Mouse (Mus musculus): Measurements from ENCODE around the gene Evpl. TPM values are rescaled to one million over a fixed set of nuclear protein-coding genes. Genes with fewer than 3 reads are reported as not detected.
"Not testable (repeated sequence)": the region's sequence is repeated elsewhere in the genome, so short reads cannot be mapped to it uniquely, and the experiment has no call there.

The Evpl gene
- 2.4 and 3.3 TPM in 2 replicates for polyA plus RNA-seq (2016; fragmentation: Nextera tagmentation; extraction: Ambion mirVana)

DNA sequence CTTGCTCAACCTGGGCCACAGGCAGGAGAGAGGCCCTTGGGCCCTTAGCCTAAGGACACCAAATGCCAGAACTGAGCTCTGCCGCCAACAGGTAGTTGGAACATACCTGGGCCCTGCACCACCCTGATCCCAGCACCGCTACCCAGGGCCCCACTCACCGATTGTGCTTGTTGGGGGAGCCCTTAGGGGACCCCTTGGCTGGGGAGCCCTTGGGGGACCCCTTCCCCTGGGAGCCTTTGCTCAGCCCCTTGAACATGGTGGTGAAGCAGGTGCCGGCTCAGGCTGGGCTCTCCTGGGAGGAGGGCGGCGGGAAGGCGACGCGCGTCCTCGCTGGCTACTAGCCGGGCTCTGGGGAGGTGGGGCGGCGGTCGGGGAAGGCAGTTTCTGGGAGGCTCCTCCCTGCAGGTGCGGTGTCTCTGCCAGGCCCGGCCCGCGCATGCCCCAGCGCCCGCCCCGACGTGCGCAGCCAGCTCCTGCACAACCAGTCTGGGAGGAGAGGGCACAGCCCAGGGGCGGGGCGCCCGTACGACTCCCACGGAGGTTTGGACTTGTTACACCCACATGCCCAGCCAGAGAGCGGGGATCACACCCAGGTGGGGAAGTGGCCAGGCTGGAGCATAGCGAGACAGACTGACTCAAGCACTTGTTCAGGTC is at the start of gene Evpl:
TSS of gene Evpl (minus strand) at position 336 of the 654 bp plus-strand sequence.
- Histone ChIP-seq H3K9me3 (no peaks in the 10 kb centered on the region), H3K27me3 (peaks cover 36% of the 10 kb centered on the region), H3K36me3 (no peaks in the 10 kb centered on the region), H3K4me1 (replicated peaks) (peaks cover 31% of the 10 kb centered on the region), H3K27ac (no peak within 1 kb of the TSS), H3K4me3 (replicated peaks) (peak within 1 kb of the TSS; percentile 22), H3K4me2 (peak within 1 kb of the TSS; percentile 42), H3K9ac (replicated peaks) (peak within 1 kb of the TSS; percentile 31; the same call in 1 of the 2 replicates)
- no peak for ATAC-seq (ENCODE audit: insufficient number of reproducible peaks, insufficient read depth, low FRiP score, low TSS enrichment, low read depth)
- WGBS, result 20% methylated on average over 29 of the region's 31 CpGs

DNA sequence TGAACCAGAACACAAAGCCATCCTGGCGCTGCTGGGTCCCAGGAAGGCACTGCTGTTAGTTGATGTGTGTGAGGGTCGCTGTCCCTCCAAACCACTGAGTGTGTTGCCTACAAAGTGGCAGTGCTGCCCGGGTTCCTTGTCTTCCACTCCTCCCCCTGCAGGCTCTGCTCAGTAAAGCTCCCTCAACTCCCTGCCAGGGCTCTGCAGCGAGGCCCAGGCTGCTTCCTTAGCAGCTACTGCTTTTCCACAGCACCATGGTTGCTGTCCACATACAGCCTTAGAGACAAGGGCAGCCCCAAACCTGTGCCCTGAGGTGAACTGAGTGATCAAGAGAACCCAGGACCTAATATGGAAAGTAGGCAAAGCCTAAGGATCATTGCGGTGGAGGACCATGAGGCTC is 49.5 kb upstream of the Evpl start:
- ATAC-seq (ENCODE audit: insufficient number of reproducible peaks, insufficient read depth, low FRiP score, low TSS enrichment, low read depth), result no peak
- Histone ChIP-seq H3K9me3 (0 out of 2 replicates have a peak, but pooled peaks cover 5% of the 10 kb centered on the region), H3K9ac (replicated peaks) (no peak overlapping the region), H3K4me1 (replicated peaks) (peaks cover 9% of the 10 kb centered on the region), H3K27me3 (peaks cover 37% of the 10 kb centered on the region), H3K4me3 (replicated peaks) (no peak overlapping the region), H3K36me3 (peaks cover 51% of the 10 kb centered on the region), H3K4me2 (no peak overlapping the region), H3K27ac (no peak overlapping the region)
- 77% methylated on average over 5 of the region's 5 CpGs for WGBS

DNA sequence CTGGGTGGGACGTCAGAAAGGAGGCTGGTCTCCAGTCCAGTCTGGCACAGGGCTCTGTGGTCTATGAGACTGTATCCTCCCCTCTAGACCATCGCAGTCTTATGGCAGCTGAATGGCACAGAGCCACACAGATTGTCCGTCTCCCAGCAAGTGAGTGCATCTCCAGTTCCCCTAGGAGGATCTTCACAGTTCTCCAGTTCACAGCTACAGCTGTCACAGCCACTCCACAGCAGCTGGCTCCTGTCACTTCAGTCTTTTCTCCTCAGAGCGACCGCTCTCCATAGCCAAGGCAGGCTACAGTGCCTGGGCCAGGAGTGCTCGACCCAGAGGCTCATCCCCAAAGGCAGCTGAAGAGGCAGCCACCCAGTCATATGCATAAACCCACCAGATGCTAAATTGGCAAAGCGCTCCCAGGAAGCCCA is 47.9 kb upstream of the Evpl start:
- Histone ChIP-seq H3K27ac (no peak overlapping the region), H3K27me3 (peaks cover 52% of the 10 kb centered on the region)
- 73% methylated on average over 7 of the region's 7 CpGs for WGBS

DNA sequence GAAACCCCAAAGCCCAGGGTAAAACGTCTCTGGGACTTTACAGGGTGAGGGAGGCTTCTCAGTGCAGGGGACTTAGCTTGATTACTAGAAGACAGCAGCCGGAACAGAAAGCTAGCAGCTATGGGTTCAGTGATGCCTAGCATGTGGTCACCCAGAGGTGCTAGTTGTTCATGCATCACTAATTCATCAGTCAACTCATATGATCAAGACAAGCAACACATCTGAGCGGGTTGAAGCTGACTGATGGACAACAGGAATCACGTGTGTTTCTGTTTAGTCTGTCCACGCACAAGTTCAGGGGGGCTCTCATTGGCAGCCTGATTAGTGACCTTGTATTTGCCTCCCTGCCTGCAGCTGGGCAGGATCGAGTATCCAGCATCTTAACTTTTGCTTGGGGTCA is 46.1 kb upstream of the Evpl start:
- no peak overlapping the region for H3K4me3 ChIP-seq (replicated peaks)
- no peak overlapping the region for H3K4me2 ChIP-seq
- ATAC-seq (ENCODE audit: insufficient number of reproducible peaks, insufficient read depth, low FRiP score, low TSS enrichment, low read depth), result no peak
- WGBS, result 40% methylated on average over 6 of the region's 6 CpGs
- peaks cover 66% of the 10 kb centered on the region for H3K27me3 ChIP-seq
- no peak overlapping the region for H3K27ac ChIP-seq
- H3K9me3 ChIP-seq, result peaks cover 9% of the 10 kb centered on the region; the same call in 1 of the 2 replicates
- H3K9ac ChIP-seq (replicated peaks), result no peak overlapping the region
- H3K36me3 ChIP-seq, result peaks cover 18% of the 10 kb centered on the region
- H3K4me1 ChIP-seq (replicated peaks), result peaks cover 21% of the 10 kb centered on the region

More for the DNA sequence above, 47.9 kb upstream of the Evpl start:
- Histone ChIP-seq H3K9ac (replicated peaks) (no peak overlapping the region), H3K36me3 (peaks cover 36% of the 10 kb centered on the region), H3K4me1 (replicated peaks) (peaks cover 21% of the 10 kb centered on the region), H3K4me3 (replicated peaks) (no peak overlapping the region), H3K9me3 (0 out of 2 replicates have a peak, but pooled peaks cover 5% of the 10 kb centered on the region), H3K4me2 (no peak overlapping the region)
- no peak for ATAC-seq (ENCODE audit: insufficient number of reproducible peaks, insufficient read depth, low FRiP score, low TSS enrichment, low read depth)

DNA sequence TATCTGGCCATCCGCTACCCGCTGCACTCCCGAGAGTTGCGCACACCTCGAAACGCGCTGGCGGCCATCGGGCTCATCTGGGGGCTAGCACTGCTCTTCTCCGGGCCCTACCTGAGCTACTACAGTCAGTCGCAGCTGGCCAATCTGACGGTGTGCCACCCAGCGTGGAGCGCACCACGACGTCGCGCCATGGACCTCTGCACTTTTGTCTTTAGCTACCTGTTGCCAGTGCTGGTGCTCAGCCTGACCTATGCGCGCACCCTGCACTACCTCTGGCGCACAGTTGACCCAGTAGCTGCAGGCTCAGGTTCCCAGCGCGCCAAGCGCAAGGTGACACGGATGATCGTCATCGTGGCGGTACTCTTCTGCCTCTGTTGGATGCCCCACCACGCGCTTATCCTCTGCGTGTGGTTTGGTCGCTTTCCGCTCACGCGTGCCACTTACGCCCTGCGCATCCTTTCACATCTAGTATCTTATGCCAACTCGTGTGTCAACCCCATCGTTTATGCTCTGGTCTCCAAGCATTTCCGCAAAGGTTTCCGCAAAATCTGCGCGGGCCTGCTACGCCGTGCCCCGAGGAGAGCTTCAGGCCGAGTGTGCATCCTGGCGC is 45.1 kb upstream of the Evpl start:
- peaks cover 21% of the 10 kb centered on the region for H3K4me1 ChIP-seq (replicated peaks)
- no peak overlapping the region for H3K27ac ChIP-seq
- no peak for ATAC-seq (ENCODE audit: insufficient number of reproducible peaks, insufficient read depth, low FRiP score, low TSS enrichment, low read depth)
- H3K27me3 ChIP-seq, result peaks cover 67% of the 10 kb centered on the region
- peaks cover 9% of the 10 kb centered on the region; the same call in 1 of the 2 replicates for H3K9me3 ChIP-seq
- peak overlapping the region; percentile 21; the same call in 1 of the 2 replicates for H3K4me2 ChIP-seq
- peaks cover 8% of the 10 kb centered on the region for H3K36me3 ChIP-seq
- WGBS, result 10% methylated on average over 48 of the region's 48 CpGs
- no peak overlapping the region for H3K9ac ChIP-seq (replicated peaks)
- 0 out of 2 replicates have a peak overlapping the region, but pooled peaks have one; percentile 4 for H3K4me3 ChIP-seq (replicated peaks)

DNA sequence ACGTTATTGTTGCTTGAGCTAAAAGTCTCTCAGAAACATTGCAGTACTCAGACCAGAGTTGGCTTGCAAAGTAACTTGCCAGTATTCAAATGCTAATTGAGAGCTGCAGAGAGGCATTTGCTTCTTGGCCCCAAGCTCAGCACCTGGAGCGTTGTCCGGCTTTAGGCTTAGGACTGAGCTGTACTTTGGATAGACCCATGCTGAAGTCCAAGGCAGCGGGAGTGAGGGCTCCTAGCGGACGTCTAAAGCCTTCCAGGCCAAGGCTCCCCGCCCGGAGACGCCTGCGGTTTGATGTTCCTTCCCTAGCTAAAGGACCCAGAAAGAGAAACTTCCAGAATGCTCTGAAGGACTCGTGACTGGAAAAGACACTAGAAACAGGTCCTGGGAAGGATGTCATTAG is 44.2 kb upstream of the Evpl start:
- Histone ChIP-seq H3K9ac (replicated peaks) (no peak overlapping the region), H3K27ac (no peak overlapping the region), H3K4me2 (peak overlapping the region; percentile 62), H3K27me3 (peaks cover 71% of the 10 kb centered on the region), H3K4me3 (replicated peaks) (peak overlapping the region; percentile 38; the same call in 1 of the 2 replicates), H3K9me3 (peaks cover 9% of the 10 kb centered on the region; the same call in 1 of the 2 replicates), H3K4me1 (replicated peaks) (peaks cover 21% of the 10 kb centered on the region), H3K36me3 (no peaks in the 10 kb centered on the region)
- 2% methylated on average over 11 of the region's 11 CpGs for WGBS
- ATAC-seq (ENCODE audit: insufficient number of reproducible peaks, insufficient read depth, low FRiP score, low TSS enrichment, low read depth), result no peak

DNA sequence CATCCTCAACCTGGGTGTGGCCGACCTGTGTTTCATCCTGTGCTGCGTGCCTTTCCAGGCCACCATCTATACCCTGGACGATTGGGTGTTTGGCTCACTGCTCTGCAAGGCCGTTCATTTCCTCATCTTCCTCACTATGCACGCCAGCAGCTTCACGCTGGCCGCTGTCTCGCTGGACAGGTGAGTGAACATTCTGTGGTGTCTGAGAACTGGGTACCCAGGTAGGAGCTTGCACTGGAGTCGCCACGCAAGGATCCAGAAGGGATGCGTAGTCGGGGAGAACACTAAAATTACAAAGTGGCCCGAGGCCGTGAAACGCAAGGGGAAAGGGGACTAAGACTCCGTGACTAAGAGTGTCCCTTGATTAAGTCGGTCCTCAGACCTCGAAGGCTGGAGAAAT is 43.8 kb upstream of the Evpl start:
- H3K27me3 ChIP-seq, result peaks cover 71% of the 10 kb centered on the region
- 2% methylated on average over 18 of the region's 18 CpGs for WGBS
- H3K4me2 ChIP-seq, result peak overlapping the region; percentile 62
- H3K9me3 ChIP-seq, result peaks cover 9% of the 10 kb centered on the region; the same call in 1 of the 2 replicates
- peak overlapping the region; percentile 38 for H3K4me3 ChIP-seq (replicated peaks)
- no peaks in the 10 kb centered on the region for H3K36me3 ChIP-seq
- no peak overlapping the region for H3K27ac ChIP-seq
- ATAC-seq (ENCODE audit: insufficient number of reproducible peaks, insufficient read depth, low FRiP score, low TSS enrichment, low read depth), result no peak
- peak overlapping the region; percentile 44; the same call in 1 of the 2 replicates for H3K9ac ChIP-seq (replicated peaks)
- peaks cover 21% of the 10 kb centered on the region for H3K4me1 ChIP-seq (replicated peaks)

DNA sequence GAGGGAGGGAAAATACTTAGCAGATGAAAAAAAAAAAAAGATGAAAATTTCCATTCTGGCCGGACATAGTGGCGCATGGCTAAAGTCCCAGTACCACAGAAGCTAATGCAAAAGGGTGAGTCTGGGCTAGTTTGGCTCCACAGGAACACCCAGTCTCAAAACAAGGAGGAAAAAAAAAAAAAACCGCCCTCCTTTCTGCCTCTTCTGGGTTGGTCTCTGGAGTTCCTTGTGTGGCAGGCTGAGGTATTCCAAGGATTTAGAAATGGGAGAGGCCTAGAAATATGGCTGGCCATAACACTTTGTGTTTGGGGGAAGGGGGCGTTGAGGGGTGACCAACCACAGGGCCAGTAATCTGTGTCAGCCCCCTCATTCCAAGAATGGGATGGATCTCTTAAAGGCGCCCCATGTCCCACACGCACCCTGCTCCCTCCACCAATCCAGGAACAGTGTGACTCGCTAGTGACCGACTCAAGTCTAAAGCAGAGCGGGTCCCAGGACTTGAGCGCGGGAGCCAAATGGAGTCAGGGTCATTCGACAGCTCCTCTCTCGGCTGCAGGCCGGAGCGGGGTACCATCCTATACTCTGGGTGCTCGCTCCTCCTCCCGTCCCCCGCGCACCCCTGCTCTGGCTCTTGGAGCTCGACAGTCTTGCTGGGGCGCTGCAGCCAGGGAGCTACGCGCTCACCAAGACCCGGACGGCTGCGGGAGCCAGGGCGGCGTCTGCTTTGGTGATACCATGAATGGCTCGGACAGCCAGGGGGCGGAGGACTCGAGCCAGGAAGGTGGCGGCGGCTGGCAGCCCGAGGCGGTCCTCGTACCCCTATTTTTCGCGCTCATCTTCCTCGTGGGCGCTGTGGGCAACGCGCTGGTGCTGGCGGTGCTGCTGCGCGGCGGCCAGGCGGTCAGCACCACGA is 43.1 kb upstream of the Evpl start, which contains the start of gene Galr2:
TSS of gene Galr2 (plus strand) at position 189 of the 913 bp plus-strand sequence.
- Histone ChIP-seq H3K27ac (no peak within 1 kb of the TSS), H3K36me3 (no peaks in the 10 kb centered on the region), H3K4me2 (peak within 1 kb of the TSS; percentile 62), H3K4me3 (replicated peaks) (peak within 1 kb of the TSS; percentile 38), H3K9me3 (peaks cover 9% of the 10 kb centered on the region; the same call in 1 of the 2 replicates), H3K9ac (replicated peaks) (peak within 1 kb of the TSS; percentile 44; the same call in 1 of the 2 replicates), H3K27me3 (peaks cover 70% of the 10 kb centered on the region), H3K4me1 (replicated peaks) (peaks cover 21% of the 10 kb centered on the region)
- no peak for ATAC-seq (ENCODE audit: insufficient number of reproducible peaks, insufficient read depth, low FRiP score, low TSS enrichment, low read depth)
- WGBS, result 8% methylated on average over 48 of the region's 48 CpGs

DNA sequence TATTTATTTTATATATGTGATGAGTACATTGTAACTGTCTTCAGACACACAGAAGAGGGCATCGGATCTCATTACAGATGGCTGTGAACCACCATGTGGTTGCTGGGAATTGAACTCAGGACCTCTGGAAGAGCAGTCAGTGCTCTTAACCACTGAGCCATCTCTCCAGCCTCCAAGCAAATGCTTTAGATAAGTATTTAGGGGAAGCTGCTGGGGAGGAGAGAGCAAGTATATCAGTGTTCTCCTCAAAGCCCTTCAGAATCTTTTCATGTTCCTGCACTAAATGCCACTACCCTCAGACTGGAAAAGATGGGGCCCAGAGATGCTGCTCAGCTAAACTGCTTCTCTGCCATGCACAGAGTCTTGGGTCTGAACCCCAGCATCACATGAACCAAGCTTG is 39.3 kb upstream of the Evpl start:
- peaks cover 23% of the 10 kb centered on the region for H3K4me1 ChIP-seq (replicated peaks)
- H3K27ac ChIP-seq; ATAC-seq (ENCODE audit: insufficient number of reproducible peaks, insufficient read depth, low FRiP score, low TSS enrichment, low read depth); H3K36me3 ChIP-seq; H3K9me3 ChIP-seq; H3K4me3 ChIP-seq (replicated peaks); H3K9ac ChIP-seq (replicated peaks); H3K4me2 ChIP-seq: not testable (repeated sequence)
- peaks cover 33% of the 10 kb centered on the region for H3K27me3 ChIP-seq
- 82% methylated on average over 1 of the region's 1 CpGs for WGBS

DNA sequence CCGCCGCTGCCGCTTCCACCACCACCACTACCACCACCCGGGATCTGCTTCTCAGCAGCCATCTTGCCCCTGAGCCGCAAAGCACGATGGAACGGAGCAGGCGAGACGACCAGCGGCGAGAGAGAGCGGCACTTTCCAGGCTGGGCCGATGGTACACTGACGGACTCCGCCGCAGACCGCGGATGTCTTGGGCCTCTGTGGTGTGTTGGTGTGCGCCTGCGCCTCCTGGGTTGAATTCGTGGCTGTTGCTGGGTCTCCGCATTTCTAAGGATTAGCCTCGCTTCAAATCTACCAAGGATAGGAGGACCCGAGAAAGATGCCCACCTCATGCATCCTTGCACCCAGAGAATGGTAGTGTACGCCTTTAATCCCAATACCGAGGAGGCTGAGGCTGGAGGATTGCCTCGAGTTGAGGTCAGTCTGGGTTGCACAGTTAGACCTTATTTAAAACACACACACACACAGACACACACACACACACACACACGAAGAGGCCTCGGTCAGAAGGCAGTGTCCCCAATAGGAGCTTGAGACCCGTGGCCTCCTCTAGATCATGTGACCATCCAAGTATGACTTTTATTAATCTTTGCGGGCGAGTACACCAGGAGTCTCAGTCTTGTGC is 36.3 kb upstream of the Evpl start, which contains the start of gene Srp68:
TSS of gene Srp68 (minus strand) at position 173 of the 622 bp plus-strand sequence.
- H3K4me2 ChIP-seq, result peak within 1 kb of the TSS; percentile 73
- peaks cover 6% of the 10 kb centered on the region; the same call in 1 of the 2 replicates for H3K27me3 ChIP-seq
- peak within 1 kb of the TSS; percentile 97 for H3K4me3 ChIP-seq (replicated peaks)
- 5% methylated on average over 32 of the region's 32 CpGs for whole genome bisulfite sequencing
- peaks cover 34% of the 10 kb centered on the region for H3K36me3 ChIP-seq
- H3K27ac ChIP-seq, result peak within 1 kb of the TSS; percentile 91
- peaks cover 19% of the 10 kb centered on the region for H3K4me1 ChIP-seq (replicated peaks)
- peak within 1 kb of the TSS; percentile 94 for H3K9ac ChIP-seq (replicated peaks)
- peak; percentile 96 for ATAC-seq (ENCODE audit: insufficient number of reproducible peaks, insufficient read depth, low FRiP score, low TSS enrichment, low read depth)
- no peaks in the 10 kb centered on the region for H3K9me3 ChIP-seq
